Mouse (Mus musculus): ENCODE measurements around the gene Nav2. TPM values are rescaled to one million over a fixed set of nuclear protein-coding genes. Genes with fewer than 3 reads are reported as not detected.

The Nav2 gene
- total and polyA plus RNA-seq, 3 experiments, result 2.0 to 2.7 TPM; not detected in 1

GRCm38 (mm10) chr7:49589635-49590034 lies 681.1 kb downstream of the Nav2 start:
- Histone ChIP-seq H3K9ac (ENCODE audit: control insufficient read depth, low read depth, low read length, poor library complexity, severe bottlenecking) (no peak overlapping the region), H3K4me1 (ENCODE audit: control insufficient read depth in 1 of 2, insufficient read depth in 2 of 2, low read length in 2 of 2) (no peaks in the 10 kb centered on the region), H3K27me3 (ENCODE audit: control insufficient read depth in 1 of 2, insufficient read depth in 2 of 2, low read length in 2 of 2) (no peaks in the 10 kb centered on the region), H3K4me3 (ENCODE audit: control insufficient read depth in 1 of 2, insufficient read depth in 1 of 2, low read depth in 2 of 2, low read length in 2 of 2) (no peak overlapping the region), H3K27ac (ENCODE audit: control insufficient read depth, low read depth, low read length) (no peak overlapping the region), H3K79me2 (ENCODE audit: control insufficient read depth, insufficient read depth, low read length, poor library complexity) (no peaks in the 10 kb centered on the region), H3K9me3 (replicated peaks; ENCODE audit: insufficient read depth, low read length) (no peaks in the 10 kb centered on the region), H3K36me3 (ENCODE audit: control insufficient read depth in 1 of 2, insufficient read depth in 2 of 2, low read length in 2 of 2) (no peaks in the 10 kb centered on the region)
- DNase-seq (ENCODE audit: low read depth, low spot score), result no peak
- TF ChIP-seq JUND (IDR thresholded peaks at IDR 0.05; ENCODE audit: low read depth, low read length) (no peak), TCF12 (IDR thresholded peaks at IDR 0.05; ENCODE audit: low read depth, low read length) (no peak), USF1 (IDR thresholded peaks at IDR 0.05; ENCODE audit: low read depth, low read length) (no peak), ZKSCAN1 (IDR thresholded peaks at IDR 0.05; ENCODE audit: low read depth, low read length) (no peak), SMC3 (IDR thresholded peaks at IDR 0.05; ENCODE audit: low read depth, low read length) (no peak), ETS1 (IDR thresholded peaks at IDR 0.05; ENCODE audit: low read depth, low read length) (no peak), MAFK (IDR thresholded peaks at IDR 0.05; ENCODE audit: borderline replicate concordance, low read depth, low read length) (no peak), POLR2AphosphoS2 (IDR thresholded peaks at IDR 0.05; ENCODE audit: low read length) (no peak), CTCF (IDR thresholded peaks at IDR 0.05 in 2 of 3, conservative IDR thresholded peaks at IDR 0.05 in 1 of 3; ENCODE audit: control insufficient read depth in 1 of 3, insufficient read depth in 1 of 3, low read depth in 2 of 3, low read length in 3 of 3, poor library complexity in 1 of 3, severe bottlenecking in 1 of 3) (no peak)

- TF ChIP-seq KAT2A (conservative IDR thresholded peaks at IDR 0.05; ENCODE audit: low read depth, low read length) (no peak), E2F4 (IDR thresholded peaks at IDR 0.05; ENCODE audit: borderline replicate concordance, low read depth, low read length) (no peak)
- H3K27me3 ChIP-seq (ENCODE audit: control insufficient read depth in 1 of 2, insufficient read depth in 2 of 2, low read length in 2 of 2), result no peaks in the 10 kb centered on the region
- no peaks in the 10 kb centered on the region for H3K36me3 ChIP-seq (ENCODE audit: control insufficient read depth in 1 of 2, insufficient read depth in 2 of 2, low read length in 2 of 2)
- no peak overlapping the region for H3K9ac ChIP-seq (ENCODE audit: control insufficient read depth, low read depth, low read length, poor library complexity, severe bottlenecking)
- DNase-seq (ENCODE audit: low read depth, low spot score), result no peak
- no peaks in the 10 kb centered on the region for H3K79me2 ChIP-seq (ENCODE audit: control insufficient read depth, insufficient read depth, low read length, poor library complexity)
- no peak overlapping the region for H3K4me3 ChIP-seq (ENCODE audit: control insufficient read depth in 1 of 2, insufficient read depth in 1 of 2, low read depth in 2 of 2, low read length in 2 of 2)
- no peaks in the 10 kb centered on the region for H3K4me1 ChIP-seq (ENCODE audit: control insufficient read depth in 1 of 2, insufficient read depth in 2 of 2, low read length in 2 of 2)
- no peak overlapping the region for H3K27ac ChIP-seq (ENCODE audit: control insufficient read depth, low read depth, low read length)
- H3K9me3 ChIP-seq (replicated peaks; ENCODE audit: insufficient read depth, low read length), result no peaks in the 10 kb centered on the region
These were observed 689.3 kb downstream of the Nav2 start for GRCm38 (mm10) chr7:49597776-49598175.

GRCm38 (mm10) chr7:49598225-49598624 lies 689.7 kb downstream of the Nav2 start:
- Histone ChIP-seq H3K27me3 (ENCODE audit: control insufficient read depth in 1 of 2, insufficient read depth in 2 of 2, low read length in 2 of 2) (no peaks in the 10 kb centered on the region), H3K79me2 (ENCODE audit: control insufficient read depth, insufficient read depth, low read length, poor library complexity) (no peaks in the 10 kb centered on the region), H3K4me1 (ENCODE audit: control insufficient read depth in 1 of 2, insufficient read depth in 2 of 2, low read length in 2 of 2) (no peaks in the 10 kb centered on the region), H3K9me3 (replicated peaks; ENCODE audit: insufficient read depth, low read length) (no peaks in the 10 kb centered on the region), H3K36me3 (ENCODE audit: control insufficient read depth in 1 of 2, insufficient read depth in 2 of 2, low read length in 2 of 2) (no peaks in the 10 kb centered on the region), H3K27ac (ENCODE audit: control insufficient read depth, low read depth, low read length) (no peak overlapping the region), H3K9ac (ENCODE audit: control insufficient read depth, low read depth, low read length, poor library complexity, severe bottlenecking) (no peak overlapping the region), H3K4me3 (ENCODE audit: control insufficient read depth in 1 of 2, insufficient read depth in 1 of 2, low read depth in 2 of 2, low read length in 2 of 2) (no peak overlapping the region)
- no peak for TF ChIP-seq SMC3 (IDR thresholded peaks at IDR 0.05; ENCODE audit: low read depth, low read length)
- TF ChIP-seq EP300 (IDR thresholded peaks at IDR 0.05; ENCODE audit: low read depth in 1 of 2, low read length in 2 of 2), result no peak
- TF ChIP-seq MAX (IDR thresholded peaks at IDR 0.05; ENCODE audit: low read length), result no peak
- no peak for TF ChIP-seq JUND (IDR thresholded peaks at IDR 0.05; ENCODE audit: low read depth, low read length)
- TF ChIP-seq HCFC1 (IDR thresholded peaks at IDR 0.05; ENCODE audit: low read depth, low read length), result no peak
- no peak for TF ChIP-seq ZMIZ1 (IDR thresholded peaks at IDR 0.05; ENCODE audit: low read depth, low read length)
- no peak for TF ChIP-seq NRF1 (IDR thresholded peaks at IDR 0.05; ENCODE audit: insufficient read depth, low read depth, low read length, poor library complexity, severe bottlenecking)
- TF ChIP-seq ETS1 (IDR thresholded peaks at IDR 0.05; ENCODE audit: low read depth, low read length), result no peak
- TF ChIP-seq TAL1 (IDR thresholded peaks at IDR 0.05; ENCODE audit: low read length), result no peak
- no peak for DNase-seq (ENCODE audit: low read depth, low spot score)

All from MEL (cell line).